Mouse (Mus musculus): Measurements from ENCODE around the gene Tprgl. TPM values are rescaled to one million over a fixed set of nuclear protein-coding genes. Genes with fewer than 3 reads are reported as not detected.

Tprgl gene
- total RNA-seq, 2 experiments from 2014 or later, result 121 to 126 TPM

DNA sequence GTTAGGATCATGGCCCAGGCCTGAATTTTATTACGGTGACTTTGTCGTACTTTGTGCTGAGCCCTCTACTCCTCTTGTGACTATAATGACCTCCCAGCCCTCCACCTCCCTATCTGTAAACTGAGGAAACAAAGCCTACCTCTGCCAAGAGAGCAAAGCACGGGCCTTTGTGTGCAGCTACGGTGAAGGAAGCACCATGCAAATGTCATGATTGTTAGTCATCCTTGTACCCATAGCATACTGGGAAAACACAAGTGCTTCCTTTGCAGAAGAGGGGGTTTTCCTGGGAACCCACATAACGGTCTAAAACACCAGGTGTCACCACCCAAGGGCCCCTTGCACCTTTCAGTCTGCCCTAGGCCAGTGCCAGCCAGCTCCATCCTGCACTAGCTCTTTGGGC lies 35.3 kb downstream of the Tprgl start:
- DNase-seq, result no peak
- intact Hi-C loops (cut with DNase I), result no loop called here

DNA sequence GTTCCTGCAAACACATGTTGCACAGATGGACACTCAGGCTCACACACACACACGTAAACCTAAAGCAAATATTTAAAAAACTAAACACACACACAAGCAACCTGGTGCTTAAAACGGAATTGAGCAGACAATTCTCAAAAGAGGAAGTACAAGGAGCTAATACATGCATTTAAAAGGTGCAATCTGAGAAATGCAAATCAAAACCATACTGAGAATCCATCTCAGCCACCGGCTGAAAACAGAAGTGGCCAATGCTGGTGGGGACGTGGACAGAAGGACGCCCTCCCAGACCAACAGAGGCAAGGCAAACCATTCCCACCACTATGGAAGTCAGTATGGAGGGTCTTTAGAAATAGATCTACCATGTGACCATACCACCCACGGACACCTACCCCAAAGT lies 36.9 kb downstream of the Tprgl start:
- DNase-seq, result no peak
- intact Hi-C loops (cut with DNase I), result no loop called here

DNA sequence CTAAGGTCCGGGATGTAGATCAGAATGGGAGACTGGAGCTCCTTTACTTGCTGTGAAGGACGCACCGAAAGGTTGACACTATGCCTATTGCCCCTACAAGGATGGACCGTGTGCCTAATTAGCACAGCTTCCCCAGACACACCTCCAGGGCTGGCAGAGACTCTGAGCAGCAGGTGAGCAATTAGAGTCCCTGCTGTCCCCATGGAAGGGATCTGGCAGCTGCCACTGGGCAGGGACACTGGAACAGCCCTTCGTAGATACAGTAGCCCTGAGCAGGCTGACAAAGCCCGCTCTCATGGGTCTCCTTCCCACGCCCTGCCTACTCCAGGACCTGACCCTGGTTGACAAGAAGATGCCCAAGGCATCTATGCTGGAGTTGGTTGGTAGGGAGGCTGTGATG lies 38.1 kb downstream of the Tprgl start:
- intact Hi-C loops (cut with DNase I), result no loop called here

DNA sequence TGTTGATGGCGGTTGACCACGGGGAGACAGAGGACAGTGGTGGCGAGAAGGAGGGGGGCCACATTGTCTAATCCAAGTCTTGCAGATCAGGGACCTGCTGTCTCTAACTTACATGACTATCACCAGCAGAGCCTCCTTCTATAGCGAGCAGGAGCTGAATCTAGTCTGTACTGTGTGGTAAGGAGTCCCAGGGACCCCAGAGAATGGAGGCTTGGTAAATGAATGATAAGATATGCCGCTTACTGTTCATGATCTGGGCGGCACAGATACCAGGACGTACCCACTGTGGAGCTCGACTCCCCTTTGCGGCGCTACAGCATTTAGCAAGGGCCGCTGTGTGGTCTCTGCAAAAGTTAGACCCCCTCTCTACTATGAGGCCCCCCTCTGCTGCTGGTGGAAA lies 38.7 kb downstream of the Tprgl start:
- intact Hi-C loops (cut with DNase I), result no loop called here
- DNase-seq, result no peak

More for the DNA sequence above, 38.1 kb downstream of the Tprgl start:
- DNase-seq, result no peak

DNA sequence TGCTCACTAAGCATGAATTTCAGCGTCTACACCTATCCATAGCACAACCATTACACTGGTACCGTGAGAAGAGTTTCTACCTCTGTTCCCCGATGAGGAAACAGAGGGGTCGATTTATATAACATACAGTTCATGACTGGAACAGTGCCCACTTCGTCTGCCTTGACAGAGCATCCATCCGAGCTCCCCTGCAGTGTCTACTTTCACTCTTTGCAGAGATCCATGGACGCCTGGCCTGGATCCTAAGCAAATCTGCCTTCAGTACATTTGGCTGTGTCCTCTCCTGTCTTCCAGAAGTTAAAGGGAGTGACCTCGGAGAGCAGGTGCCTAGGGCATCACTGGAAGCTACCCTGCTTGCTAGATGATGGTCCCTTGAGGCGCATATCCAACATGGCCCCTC lies 41.3 kb downstream of the Tprgl start:
- DNase-seq, result no peak
- intact Hi-C loops (cut with DNase I), result no loop called here

DNA sequence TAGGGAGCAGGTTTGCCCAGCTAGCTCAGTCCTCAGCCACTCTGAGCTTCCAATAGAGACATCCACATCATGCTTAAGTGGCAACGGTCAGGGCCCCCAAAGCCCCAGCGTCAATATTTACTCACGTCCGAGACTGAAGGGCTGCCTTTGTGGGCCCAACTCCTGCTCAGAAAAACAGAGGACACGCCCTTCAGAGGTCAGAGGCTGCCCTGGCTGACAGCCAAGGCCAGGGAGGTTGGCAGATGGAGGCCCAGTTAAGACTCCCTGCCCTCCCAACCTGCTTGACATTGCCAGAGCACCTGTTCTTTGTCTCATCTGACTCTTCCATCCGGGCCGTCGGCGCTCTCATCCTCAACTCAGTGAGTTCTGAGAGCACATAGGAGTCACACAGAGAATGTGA lies 41.7 kb downstream of the Tprgl start:
- no peak for DNase-seq
- intact Hi-C loops (cut with DNase I), result no loop called here

DNA sequence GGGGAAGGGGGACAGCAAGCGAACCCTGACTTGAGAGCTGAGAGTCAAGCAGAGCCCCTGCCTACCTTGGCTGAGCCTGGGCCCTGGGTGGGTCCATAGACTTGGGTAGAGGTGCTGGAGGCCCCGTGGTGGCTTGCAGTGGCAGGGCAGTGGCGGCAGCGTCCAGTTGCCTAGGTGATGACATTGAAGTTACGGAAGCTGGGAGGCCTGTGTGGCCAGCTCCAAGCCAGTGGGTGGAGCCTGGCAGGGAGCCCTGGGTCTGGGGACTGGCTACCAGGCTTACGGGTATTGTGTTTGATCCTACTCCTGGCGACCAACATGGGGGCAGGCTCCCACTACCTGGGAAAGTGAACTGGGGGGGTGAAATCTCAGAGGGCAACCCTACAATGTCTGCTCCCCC lies 44.0 kb downstream of the Tprgl start:
- no peak for DNase-seq
- intact Hi-C loops (cut with DNase I), result no loop called here

DNA sequence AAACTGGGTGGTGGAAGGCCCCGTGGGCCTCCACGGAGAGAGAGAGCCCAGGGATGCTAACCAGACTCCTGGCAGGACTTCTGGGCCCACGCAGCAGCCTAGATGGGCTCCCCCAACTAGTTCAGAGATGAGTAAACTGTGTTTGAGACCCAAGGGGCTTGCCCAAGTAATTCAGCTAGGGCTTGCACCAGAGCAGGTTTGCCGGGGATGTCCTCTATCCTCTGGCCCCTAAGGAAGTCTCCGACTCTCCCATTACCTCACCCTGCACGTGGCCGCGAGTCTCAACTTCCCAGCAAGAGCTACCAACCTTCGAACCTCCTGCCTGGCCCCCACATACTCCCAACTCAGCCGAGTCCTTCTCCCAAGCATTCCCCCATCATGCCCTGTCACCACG lies 50.6 kb downstream of the Tprgl start:
- intact Hi-C loops (cut with DNase I), result no loop called here
- no peak for DNase-seq

DNA sequence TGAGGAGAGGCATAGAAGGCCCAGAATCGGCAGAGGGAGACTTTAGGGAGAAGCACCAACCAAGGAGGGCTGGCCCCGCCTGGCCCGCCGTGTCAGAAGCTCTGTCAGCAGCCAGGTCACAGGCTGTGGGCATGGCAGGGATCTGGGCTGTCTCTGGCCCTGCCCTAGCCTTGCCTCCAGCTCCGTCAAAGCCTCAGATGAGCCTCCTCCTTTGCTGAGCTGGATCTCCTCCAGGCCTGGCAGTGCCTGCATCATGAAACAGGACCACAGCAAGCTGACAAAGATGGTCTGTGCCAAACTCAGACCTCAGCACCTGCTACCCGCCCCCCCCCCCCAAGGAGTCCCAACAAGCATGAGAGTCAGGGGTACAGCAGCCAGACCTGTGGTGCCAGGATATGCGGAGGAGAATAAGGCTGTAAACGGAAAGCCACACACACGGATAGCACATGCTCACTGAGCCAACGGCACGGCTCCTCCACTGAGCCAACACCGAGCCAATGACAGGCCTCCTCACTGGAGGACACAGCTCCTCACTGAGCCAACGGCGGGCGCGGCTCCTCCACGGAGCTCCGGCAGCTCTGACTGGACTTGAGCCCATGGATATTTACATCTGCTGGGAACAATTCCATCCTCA lies 51.1 kb downstream of the Tprgl start:
- intact Hi-C loops (cut with DNase I), result no loop called here
- no peak for DNase-seq

Other genes starting within 250 kb of the Tprgl start
- gene A430005L14Rik, start 203.4 kb downstream of the Tprgl start, total RNA-seq (2021), result 10 to 100 TPM; 13.5 to 16.1 TPM
- gene Dffb, start 185.5 kb downstream of the Tprgl start, total RNA-seq (2021), result 1 to 10 TPM; 3.7 to 4.9 TPM
- 10 to 100 TPM; 25.1 to 26.4 TPM for gene Cep104, start 185.5 kb downstream of the Tprgl start, total RNA-seq (2021)
- 10 to 100 TPM; 33.8 to 36.3 TPM for gene Lrrc47, start 148.9 kb downstream of the Tprgl start, total RNA-seq (2021)
- 1 to 10 TPM; 5.8 to 7.0 TPM for gene Smim1, start 134.4 kb downstream of the Tprgl start, total RNA-seq (2021)
- gene Ccdc27, start 118.0 kb downstream of the Tprgl start, total RNA-seq (2021), result not detected
- gene Trp73, start 20.5 kb downstream of the Tprgl start, total RNA-seq (2021), result under 1 TPM; 0.05 to 0.07 TPM
- gene Wrap73, start 18.3 kb downstream of the Tprgl start, total RNA-seq (2021), result 10 to 100 TPM; 12.6 to 13.5 TPM
- 10 to 100 TPM; 18.2 to 20.6 TPM for gene Megf6, start 10.1 kb upstream of the Tprgl start, total RNA-seq (2021)
- under 1 TPM; 0.65 to 0.71 TPM for gene Arhgef16, start 141.0 kb upstream of the Tprgl start, total RNA-seq (2021)
- not detected for gene B230104I21Rik, start 175.5 kb upstream of the Tprgl start, total RNA-seq (2021)

Data from heart, postnatal 14 days (tissue).